Mouse (Mus musculus) liver, embryonic 14 days (tissue): ENCODE results near the gene Unc13c. TPM values are rescaled to one million over a fixed set of nuclear protein-coding genes. Genes with fewer than 3 reads are reported as not detected.

ENCODE experiments used
- polyA plus RNA-seq: library from polyadenylated mRNA; depleted of rRNA; stranded (reverse); fragments of >200 nt; gene quantifications from 2 replicates; pipeline ENCODE4 v1.2.3, GENCODE M21; 2012; rRNA removed

Gene Unc13c
- polyA plus RNA-seq: under 0.01 and 0.01 TPM in 2 replicates

DNA sequence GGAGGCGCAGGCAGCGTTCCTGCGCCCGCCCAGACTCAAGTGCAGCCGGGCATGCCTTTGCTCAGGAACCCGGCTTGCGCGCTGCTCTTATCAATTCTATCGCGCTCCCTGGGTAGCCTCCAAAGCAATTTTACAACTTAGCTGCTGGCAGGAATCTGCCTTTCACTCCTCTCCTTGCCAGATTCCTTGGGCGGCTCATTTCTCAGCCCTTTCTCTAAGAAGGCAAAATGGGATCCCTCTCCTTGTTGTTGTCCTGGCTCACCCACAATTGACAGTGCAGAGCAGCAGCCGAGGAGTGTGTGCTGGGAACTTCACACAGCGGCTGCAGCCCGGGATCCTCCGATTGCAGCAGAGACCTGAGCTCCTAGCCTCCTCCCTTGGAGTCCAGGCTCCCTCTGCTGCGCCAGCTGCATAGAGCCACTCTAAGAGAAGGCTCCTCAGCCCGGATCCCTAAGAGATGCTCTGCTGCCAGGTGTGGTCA lies at the start of gene Unc13c:
Gene Unc13c, minus strand, starts transcription at position 326 of the 481 bp plus-strand sequence.

Other genes with a start within 250 kb of the Unc13c start
- not detected in 2 replicates for gene Wdr72, start 141.4 kb upstream of the Unc13c start, polyA plus RNA-seq